Mouse (Mus musculus) lung, postnatal 25 days (tissue): ENCODE results near the gene Eif2ak4.

Experiments used
- DNase-seq: peaks from one replicate; pipeline ENCODE4 v3.0.0; 2022; ENCODE audit warnings: low spot score

Eif2ak4 gene

GRCm38 (mm10) chr2:118388341-118389335, at the start of gene Eif2ak4:
Eif2ak4 (plus strand) TSS chr2:118388618.
- peak; percentile 99 for DNase-seq

- peak; percentile 29 for DNase-seq
Observed at GRCm38 (mm10) chr2:118341295-118341694, 47.1 kb upstream of the Eif2ak4 start.

- no peak for DNase-seq
Observed at GRCm38 (mm10) chr2:118343897-118344296, 44.5 kb upstream of the Eif2ak4 start.

GRCm38 (mm10) chr2:118345535-118345934, 42.9 kb upstream of the Eif2ak4 start:
- DNase-seq: no peak

GRCm38 (mm10) chr2:118353498-118353897, 34.9 kb upstream of the Eif2ak4 start:
- no peak for DNase-seq

- DNase-seq: no peak
Observed at GRCm38 (mm10) chr2:118353916-118354403, 34.5 kb upstream of the Eif2ak4 start.

GRCm38 (mm10) chr2:118355138-118355719, 33.2 kb upstream of the Eif2ak4 start:
- no peak for DNase-seq

- DNase-seq: no peak
Observed at GRCm38 (mm10) chr2:118371841-118372240, 16.6 kb upstream of the Eif2ak4 start.

GRCm38 (mm10) chr2:118372561-118372900, 15.9 kb upstream of the Eif2ak4 start:
- no peak for DNase-seq

- no peak for DNase-seq
Observed at GRCm38 (mm10) chr2:118372901-118373571, 15.4 kb upstream of the Eif2ak4 start, which contains the start of gene Gpr176. Gpr176 (minus strand) TSS chr2:118373419.

- DNase-seq: peak; percentile 52
Observed at GRCm38 (mm10) chr2:118373572-118374279, 14.7 kb upstream of the Eif2ak4 start.

- no peak for DNase-seq
Observed at GRCm38 (mm10) chr2:118375522-118375921, 12.9 kb upstream of the Eif2ak4 start.

- no peak for DNase-seq
Observed at GRCm38 (mm10) chr2:118375931-118376330, 12.5 kb upstream of the Eif2ak4 start.

GRCm38 (mm10) chr2:118379756-118380155, 8.7 kb upstream of the Eif2ak4 start:
- no peak for DNase-seq

GRCm38 (mm10) chr2:118383387-118383786, 5.0 kb upstream of the Eif2ak4 start:
- DNase-seq: no peak

- DNase-seq: no peak
Observed at GRCm38 (mm10) chr2:118389569-118389968, 1.2 kb downstream of the Eif2ak4 start.

GRCm38 (mm10) chr2:118390072-118390471, 1.7 kb downstream of the Eif2ak4 start:
- DNase-seq: no peak

- DNase-seq: no peak
Observed at GRCm38 (mm10) chr2:118391201-118391600, 2.8 kb downstream of the Eif2ak4 start.

- no peak for DNase-seq
Observed at GRCm38 (mm10) chr2:118399751-118400150, 11.3 kb downstream of the Eif2ak4 start.

- DNase-seq: peak; percentile 43
Observed at GRCm38 (mm10) chr2:118401834-118402727, 13.7 kb downstream of the Eif2ak4 start.

GRCm38 (mm10) chr2:118404336-118404735, 15.9 kb downstream of the Eif2ak4 start:
- DNase-seq: no peak
